Mouse (Mus musculus): ENCODE measurements at regions not wholly inside any gene's neighbourhood (a gene's known extent, or its start where the extent isn't known, plus 50 kb on each side); places are given as distances from the start of the nearest gene placed in this dataset.

DNA sequence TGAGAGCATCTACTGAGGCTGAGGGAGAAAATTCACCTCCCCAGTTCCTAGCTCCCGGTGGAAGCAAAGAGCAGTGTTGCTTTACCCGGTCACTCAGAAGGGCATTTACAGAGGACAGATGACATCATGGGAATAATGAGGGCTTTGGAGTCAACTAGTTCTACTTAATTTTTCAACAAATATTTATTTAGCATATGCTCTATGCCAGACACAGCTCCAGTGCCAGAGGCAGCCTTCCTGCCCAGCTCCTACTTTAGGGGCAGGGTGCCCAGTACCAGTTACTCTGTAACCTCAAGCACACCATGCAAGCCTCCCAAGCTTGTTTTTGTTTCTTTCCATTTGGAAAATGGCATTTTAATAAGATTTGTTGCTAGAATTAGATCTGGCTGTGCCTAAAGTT, 240.1 kb upstream of the Trib2 start:
- no peak for ATAC-seq

DNA sequence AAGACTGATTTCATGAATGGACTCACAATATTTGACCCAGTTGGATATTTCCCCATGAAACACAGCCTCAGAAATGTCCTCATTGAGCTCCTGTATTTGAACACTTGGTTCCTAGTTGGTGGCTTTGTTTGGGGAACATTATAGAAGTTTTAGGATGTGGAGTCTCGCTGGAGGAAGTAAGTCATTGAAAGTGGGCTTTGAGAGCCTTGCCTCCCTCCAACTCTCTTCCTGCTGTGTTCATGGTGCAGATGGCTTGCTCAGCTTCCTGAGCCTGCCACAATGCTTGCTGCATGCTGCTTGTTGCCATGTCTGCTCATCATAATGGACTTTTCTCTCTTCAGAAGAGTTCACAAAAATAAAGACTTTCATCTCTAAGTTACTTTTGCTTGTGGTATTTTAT, 239.5 kb upstream of the Trib2 start:
- ATAC-seq: no peak

DNA sequence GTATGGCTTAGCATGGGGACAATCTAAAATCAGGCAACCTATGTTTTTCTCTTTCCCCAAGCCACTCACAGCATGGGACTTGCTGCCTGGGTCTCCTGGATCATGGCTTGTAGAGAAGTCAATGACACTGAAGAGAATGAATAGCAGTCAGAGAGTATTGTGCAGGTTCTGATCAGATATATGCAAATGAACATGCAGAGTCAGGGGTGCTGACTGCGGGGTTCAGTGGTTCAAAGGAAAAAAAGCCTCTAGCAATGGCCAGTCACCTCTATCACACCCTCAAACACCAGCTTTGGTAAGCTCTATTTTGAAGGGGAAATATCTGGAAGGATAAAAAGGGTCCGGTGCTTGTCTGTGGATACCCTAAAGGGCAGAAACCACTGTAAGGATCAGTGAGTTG, 237.9 kb upstream of the Trib2 start:
- ATAC-seq: no peak

- no peak for ATAC-seq
These were observed 237.0 kb upstream of the Trib2 start for GRCm38 (mm10) chr12:16053735-16054134.

DNA sequence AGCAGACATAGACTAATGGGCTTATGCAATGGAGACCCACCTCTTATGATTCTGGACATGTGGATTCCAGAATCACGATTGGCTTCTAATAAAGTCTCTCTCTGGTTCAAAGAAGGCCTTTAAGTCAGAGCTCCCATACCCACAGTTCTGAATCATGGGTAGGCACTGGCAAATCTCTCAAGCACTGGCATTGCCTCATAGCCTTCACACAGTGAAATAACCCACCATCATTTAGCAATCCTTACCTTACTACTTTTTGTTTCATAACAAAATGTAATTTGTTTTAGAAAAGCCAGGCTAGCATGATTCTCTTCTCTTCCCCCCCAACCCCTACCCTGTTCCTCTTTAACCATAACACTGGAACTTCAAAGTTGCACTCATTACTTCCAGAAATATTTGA, 236.3 kb upstream of the Trib2 start:
- ATAC-seq: no peak

DNA sequence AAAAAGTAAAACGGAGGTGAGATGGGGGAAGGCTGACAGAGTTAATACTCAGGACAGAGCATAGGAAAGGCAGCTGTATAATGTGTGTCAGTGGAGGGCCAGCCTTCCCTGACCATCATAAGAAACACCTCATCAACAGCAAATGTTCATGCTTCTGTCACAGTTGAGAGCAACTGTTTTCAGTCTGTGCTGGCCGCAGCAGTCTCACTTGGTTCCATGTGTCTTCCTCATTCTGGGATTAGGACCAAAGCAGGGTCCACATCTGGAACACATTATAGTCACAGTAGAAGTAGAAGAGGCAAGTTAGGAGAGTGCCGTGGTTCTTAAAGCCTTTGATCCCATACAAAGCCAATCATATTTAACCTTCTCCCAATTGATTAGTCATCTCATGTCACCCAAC, 235.6 kb upstream of the Trib2 start:
- ATAC-seq: no peak

GRCm38 (mm10) chr12:16051439-16051838, 234.7 kb upstream of the Trib2 start:
- ATAC-seq: no peak

DNA sequence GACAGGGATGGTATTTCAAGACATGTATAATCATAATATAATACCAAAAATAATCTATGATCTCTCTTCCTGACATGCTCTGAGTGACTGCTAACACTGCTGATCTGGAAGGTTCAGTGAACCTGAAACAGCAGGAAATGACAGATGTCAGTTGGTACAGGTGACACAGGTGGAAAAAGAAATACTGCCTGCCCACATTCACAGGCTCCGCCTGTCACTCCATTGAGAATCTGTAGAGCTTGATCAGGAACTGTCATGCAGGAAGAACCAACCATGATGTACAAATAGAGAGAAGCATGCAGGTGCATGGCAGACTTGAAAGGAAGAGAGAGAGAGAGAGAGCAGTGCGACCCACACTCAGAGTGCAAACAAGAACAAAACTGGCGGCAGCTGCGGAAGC, 232.8 kb upstream of the Trib2 start:
- ATAC-seq: peak; percentile 92

DNA sequence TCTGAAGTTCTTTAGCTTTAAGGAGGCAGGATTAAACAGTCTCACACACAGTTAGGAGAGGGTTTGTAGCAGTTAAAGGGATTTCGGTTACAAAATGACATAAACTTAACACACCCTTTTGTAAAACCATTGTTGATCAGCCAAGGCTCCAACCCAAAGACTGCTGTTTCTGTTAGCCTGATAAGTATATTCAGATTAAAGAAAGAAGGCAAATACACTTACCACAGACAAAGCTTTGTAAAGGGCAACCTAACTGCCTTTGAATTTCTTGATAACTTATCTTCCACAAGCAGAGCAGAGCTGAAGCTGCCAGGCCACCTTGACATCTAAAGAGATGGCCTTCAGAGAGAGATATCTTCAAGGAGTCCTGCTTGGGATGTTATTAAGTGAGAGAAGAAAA, 229.9 kb upstream of the Trib2 start:
- no peak for ATAC-seq

- no peak for ATAC-seq
These were observed 229.2 kb upstream of the Trib2 start for GRCm38 (mm10) chr12:16045791-16046494.

GRCm38 (mm10) chr12:16043466-16044214, 226.9 kb upstream of the Trib2 start:
- ATAC-seq: no peak

DNA sequence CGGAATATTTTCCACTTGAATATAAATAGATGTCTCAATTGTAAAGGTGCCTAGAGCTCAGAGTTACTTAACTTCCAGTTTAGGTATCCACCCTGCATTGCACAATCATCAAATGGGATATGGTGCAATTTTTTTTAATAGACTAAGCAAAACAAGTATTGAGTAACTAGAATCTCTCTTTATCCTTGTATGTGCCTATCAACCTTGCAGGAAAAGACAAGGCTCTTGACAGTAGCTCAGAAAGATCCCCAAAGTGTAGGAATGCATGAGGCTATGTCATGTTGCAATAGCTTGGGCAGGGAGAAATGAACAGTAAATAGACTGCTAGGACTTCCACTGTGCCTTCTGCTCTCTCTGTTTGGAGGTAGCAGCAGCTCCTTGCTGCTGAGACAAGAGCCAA, 225.6 kb upstream of the Trib2 start:
- no peak for ATAC-seq

- no peak for ATAC-seq
These were observed 224.4 kb upstream of the Trib2 start for GRCm38 (mm10) chr12:16041129-16041528.

DNA sequence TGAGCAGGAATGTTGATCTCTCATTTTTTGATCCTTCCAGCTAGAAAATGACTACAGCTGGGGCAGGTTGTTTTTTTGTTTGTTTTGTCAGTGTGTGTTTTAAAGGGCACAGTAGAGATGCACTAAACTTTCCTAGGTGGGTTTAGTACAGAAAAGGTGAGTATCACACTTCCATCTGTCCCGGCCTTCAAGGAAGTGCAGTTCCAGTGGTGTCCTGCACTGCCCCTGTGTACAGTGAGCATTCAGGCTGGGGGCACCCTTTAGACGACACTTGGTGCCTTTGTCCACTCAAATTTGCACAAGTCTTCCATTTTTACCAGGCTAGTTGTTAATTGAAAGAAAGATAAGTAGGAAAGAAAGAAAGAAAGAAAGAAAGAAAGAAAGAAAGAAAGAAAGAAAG, 218.8 kb upstream of the Trib2 start:
- ATAC-seq: no peak

DNA sequence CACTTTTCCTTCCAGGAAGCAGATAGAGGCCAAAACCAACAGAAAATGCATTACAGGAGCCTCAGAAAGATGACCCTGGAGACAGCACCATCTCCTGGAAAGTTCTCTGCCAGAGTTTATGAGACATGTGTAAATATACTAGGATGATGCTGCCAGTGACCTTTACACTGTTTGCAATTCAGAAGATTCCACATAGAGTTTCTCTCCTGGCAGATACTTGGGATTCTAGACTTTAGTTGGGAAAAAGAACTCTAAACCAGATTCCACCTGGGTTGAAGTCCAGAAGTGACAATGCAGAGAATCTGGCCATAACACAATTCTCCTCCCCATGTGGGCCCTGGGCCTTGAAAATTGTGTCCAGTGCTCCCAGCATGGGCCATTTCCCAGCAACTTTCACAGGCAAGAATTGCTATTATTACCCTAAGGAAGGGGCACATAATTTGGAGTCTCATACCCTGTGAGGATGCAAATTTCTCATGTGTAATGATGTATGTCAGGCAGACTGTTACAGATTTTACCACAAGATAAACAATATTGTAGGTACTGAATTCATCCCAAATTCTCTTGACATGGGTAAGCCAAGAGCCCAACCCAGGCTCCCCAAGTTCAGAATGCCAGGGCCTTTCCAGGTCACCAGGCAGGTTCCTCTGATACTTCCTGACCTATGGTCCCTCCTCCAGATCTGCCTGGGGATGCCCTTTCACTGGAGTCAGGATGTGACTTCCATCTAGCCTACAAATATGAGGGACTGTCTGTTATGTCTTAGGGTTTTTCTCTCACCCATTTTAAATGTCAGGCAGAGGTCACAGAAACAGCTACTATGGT, 218.2 kb upstream of the Trib2 start:
- ATAC-seq: no peak

DNA sequence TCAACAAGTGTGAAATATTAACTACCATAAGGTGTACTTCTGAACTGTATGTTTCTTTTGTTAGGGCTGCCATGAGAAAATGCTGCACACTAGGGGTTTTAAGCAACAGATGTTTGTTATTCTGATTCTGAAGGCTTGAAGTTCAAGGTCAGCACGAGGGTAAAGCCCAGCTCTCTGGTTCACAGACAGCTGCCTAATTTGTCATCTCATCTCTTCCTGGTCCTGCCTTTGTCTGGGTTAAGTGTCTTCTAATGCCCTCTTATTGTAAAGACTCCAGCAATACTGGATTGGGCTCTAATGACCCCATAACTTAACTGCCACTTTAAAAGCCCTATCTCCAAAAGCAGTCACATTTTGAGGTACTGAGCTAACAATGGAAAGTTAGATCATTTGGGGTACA, 209.9 kb upstream of the Trib2 start:
- ATAC-seq: no peak

DNA sequence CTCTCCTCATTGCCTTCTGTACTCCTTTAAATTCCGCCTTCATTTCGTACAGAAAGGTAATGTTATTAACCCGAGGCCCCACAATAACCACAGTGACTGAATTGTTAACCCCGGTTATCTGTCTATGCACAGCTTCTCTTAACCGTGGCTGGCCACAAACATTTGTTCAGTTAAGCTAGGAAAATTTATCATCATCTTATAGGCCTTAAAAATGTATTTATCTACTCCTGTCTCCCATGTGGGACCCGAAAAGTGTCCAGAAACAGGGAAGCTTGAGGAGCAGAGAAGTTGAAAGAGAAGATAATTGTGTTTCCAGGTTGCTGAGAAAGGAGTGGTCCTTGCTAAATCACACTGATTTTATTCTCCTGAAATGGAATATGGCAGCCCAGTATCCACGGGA, 206.6 kb upstream of the Trib2 start:
- no peak for ATAC-seq

DNA sequence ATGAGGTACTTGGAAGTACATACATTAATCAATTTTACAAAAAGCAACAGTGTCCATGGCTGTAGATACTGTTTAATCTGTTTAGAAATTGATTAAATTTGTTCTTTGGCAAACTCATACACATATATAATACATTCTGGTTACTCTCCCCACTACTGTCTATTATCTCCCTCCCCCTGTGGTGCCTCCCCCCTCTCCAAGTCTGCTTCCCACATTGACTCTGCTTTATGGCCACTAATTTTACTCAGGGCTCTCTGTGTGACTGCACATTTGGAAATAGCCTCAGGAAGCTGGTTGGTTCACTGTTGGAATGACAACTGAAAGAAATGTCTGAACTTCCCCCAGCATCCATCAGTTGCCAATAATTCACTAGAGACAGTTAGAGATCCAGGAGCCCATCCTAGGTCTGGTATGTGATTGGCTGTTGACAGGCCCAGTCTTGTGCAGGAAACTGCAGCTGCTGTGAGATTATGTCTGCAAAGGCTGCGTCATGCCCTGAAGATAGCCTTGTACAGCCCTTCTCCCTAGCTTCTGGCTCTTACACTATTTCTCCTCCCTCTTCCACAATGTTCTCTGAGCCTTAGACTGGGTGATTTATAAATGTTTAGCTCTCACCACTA, 204.6 kb upstream of the Trib2 start:
- no peak for ATAC-seq

DNA sequence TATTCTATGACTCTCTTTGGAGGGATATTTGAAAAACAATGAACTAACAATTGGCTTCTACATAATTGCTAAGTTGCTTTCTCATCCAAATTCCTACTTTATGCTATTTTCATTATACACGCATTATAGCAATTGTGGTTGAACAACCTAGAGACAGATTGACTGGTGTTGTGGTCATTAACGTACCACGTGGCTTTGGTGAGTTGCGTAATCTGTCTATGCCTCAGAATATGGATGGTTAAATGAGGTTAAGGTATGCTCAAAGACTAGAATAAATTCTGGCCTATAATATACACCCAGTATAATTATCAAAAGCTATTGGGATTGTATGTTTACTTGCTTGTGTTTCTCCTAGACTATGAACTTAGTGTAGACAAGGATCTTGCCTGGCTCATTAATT, 201.5 kb upstream of the Trib2 start:
- ATAC-seq: no peak

DNA sequence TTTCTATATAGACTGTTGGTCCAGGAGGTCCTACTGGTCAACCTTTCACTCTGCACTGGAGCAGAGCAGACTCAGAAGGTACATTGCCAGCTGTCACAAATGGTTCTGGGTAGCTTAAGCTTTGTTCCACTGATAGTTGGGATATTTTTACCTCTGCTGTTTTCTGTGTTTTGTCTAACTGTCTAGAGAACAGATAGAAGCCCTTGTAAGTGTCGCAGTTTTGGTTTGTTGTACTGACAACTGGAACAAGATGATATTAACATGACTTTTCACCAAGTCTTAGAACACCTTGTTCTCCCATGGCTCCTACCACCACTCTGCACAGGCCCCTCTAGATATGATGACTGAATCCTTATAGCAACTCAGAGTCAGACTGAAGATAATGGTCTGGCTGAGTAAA, 199.9 kb upstream of the Trib2 start:
- ATAC-seq: no peak

DNA sequence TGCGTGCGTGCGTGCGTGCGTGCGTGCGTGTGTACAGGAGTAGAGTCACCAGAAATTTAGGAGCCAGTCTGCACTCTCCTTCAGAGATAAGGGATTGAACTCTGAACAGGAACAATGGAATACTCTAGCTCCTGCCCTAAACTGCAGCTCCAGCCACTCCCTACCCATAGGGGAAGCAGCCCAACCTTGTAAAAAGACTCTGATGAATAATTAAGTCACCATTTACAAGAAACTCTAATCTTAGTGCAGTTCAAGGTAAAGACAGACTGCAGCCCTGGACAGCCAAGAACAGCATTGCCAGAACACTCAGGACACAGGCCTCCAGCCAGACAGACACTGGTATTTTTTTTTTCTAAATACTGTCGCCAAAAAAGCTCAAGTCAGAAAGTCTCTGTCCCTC, 198.9 kb upstream of the Trib2 start:
- ATAC-seq: no peak

GRCm38 (mm10) chr12:16014679-16015078, 198.0 kb upstream of the Trib2 start:
- ATAC-seq: peak; percentile 78
